In the genomic region with DNA sequence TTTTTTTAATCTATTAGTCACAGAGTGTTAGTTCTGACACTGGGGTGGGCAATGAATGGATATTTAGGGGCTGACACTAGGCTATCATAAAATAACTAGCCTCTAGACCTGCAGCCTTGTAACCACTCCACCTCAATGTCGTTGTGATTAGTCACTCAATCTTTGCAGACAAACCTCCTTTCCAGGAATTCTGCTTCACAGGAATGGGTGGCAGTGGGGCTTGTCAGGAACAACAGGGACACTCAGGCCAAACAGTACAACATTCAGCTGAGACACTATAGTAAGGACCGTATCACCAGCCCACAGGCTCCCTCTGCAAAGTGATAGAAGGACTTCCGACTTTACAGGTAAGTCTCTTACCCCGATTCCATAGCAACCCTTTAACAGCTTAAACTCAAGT, we compare ENCODE assay signal across 21 mouse cellular contexts. TPM values are rescaled to one million over a fixed set of nuclear protein-coding genes. Genes with fewer than 3 reads are reported as not detected.
DNase-seq lines count a peak whose midpoint lies in the region; ATAC-seq and TF ChIP-seq lines count a peak whose summit lies in the region.
"Had no signal": no experiment of that assay in that cellular context is flagged by ENCODE, and none has a peak within 500 bp of the region (broad histone marks: within the 10 kb centered on the region; RNA-seq: fewer than 3 reads in every experiment).

No protein-coding gene starts in this region.

- H3K36me3 ChIP-seq in liver, embryonic 14.5 days (replicated peaks; ENCODE audit: control insufficient read depth, insufficient read depth, low read depth) = peaks cover 2% of the 10 kb centered on the region; the same call in 1 of the 2 replicates
- no peaks in the 10 kb centered on the region for H3K36me3 ChIP-seq in small intestine, adult 2 months (ENCODE audit: control insufficient read depth, insufficient read depth, low read length)
- H3K36me3 ChIP-seq: embryonic facial prominence, embryonic 15.5 days had no signal

- no peaks in the 10 kb centered on the region for H3K27me3 ChIP-seq in liver, embryonic 14.5 days (ENCODE audit: control insufficient read depth, insufficient read depth, low read length)
- H3K27me3 ChIP-seq in small intestine, adult 2 months (ENCODE audit: control insufficient read depth, insufficient read depth, low read length) = no peaks in the 10 kb centered on the region
- H3K27me3 ChIP-seq: embryonic facial prominence, embryonic 15.5 days; hindbrain, embryonic 12.5 days had no signal

- no peak overlapping the region for H3K9ac ChIP-seq in liver, embryonic 14.5 days (replicated peaks)
- H3K9ac ChIP-seq: embryonic facial prominence, embryonic 15.5 days; hindbrain, embryonic 12.5 days had no signal

- H3K4me1 ChIP-seq in liver, embryonic 14.5 days (replicated peaks; ENCODE audit: control insufficient read depth in 2 of 2, insufficient read depth in 2 of 2, low read length in 1 of 2) = peaks cover 36 to 41% of the 10 kb centered on the region in 2 experiments
- H3K4me1 ChIP-seq in small intestine, adult 2 months (ENCODE audit: control insufficient read depth, insufficient read depth, insufficient read length, low read length) = peaks cover 12% of the 10 kb centered on the region

- intact Hi-C loops in gastrocnemius, adult 2 months (cut with DNase I) = no loop called here

- 24% methylated on average over 4 of the region's 4 CpGs for WGBS in liver, embryonic 14.5 days (ENCODE audit: insufficient replicate concordance)
- 76% methylated on average over 4 of the region's 4 CpGs for WGBS in small intestine, adult 2 months

- H3K27ac ChIP-seq in liver, embryonic 14.5 days = peak overlapping the region; percentile 53
- H3K27ac ChIP-seq in small intestine, adult 2 months (ENCODE audit: insufficient read depth, low read depth, low read length) = peak overlapping the region; percentile 60
- no peak overlapping the region for H3K27ac ChIP-seq in gastrocnemius, adult 2 months
- H3K27ac ChIP-seq: embryonic facial prominence, embryonic 15.5 days; forebrain, embryonic 10.5 days; heart, embryonic 10.5 days; hindbrain, embryonic 12.5 days had no signal

- no peak overlapping the region for H3K4me2 ChIP-seq in liver, embryonic 14.5 days (ENCODE audit: low read depth)
- H3K4me2 ChIP-seq: embryonic facial prominence, embryonic 15.5 days; hindbrain, embryonic 12.5 days had no signal

- ATAC-seq in liver, embryonic 14.5 days (ENCODE audit: insufficient read depth) = no peak
- ATAC-seq: forebrain, embryonic 14.5 days; hindbrain, embryonic 16.5 days had no signal

- no peak overlapping the region for H3K4me3 ChIP-seq in liver, embryonic 14.5 days (ENCODE audit: insufficient read depth in 1 of 2, low read depth in 2 of 2, low read length in 2 of 2)
- H3K4me3 ChIP-seq in small intestine, adult 2 months (ENCODE audit: low read depth, low read length) = no peak overlapping the region
- H3K4me3 ChIP-seq in gastrocnemius, adult 2 months = no peak overlapping the region
- H3K4me3 ChIP-seq: embryonic facial prominence, embryonic 15.5 days; erythroblast, embryonic 14.5 days; forebrain, embryonic 10.5 days; heart, embryonic 10.5 days; hindbrain, embryonic 12.5 days had no signal

- TF ChIP-seq CTCF in liver, embryonic 14.5 days (IDR thresholded peaks at IDR 0.05; ENCODE audit: low read depth) = no peak
- TF ChIP-seq CTCF in small intestine, adult 2 months (IDR thresholded peaks at IDR 0.05; ENCODE audit: extremely low read depth, insufficient read length, insufficient replicate concordance, low read depth, low read length) = no peak
- no peak for TF ChIP-seq CTCF in gastrocnemius, adult 2 months (IDR thresholded peaks at IDR 0.05)

- peak in 1 of 3 experiments; percentile 59 for DNase-seq in liver, embryonic 14.5 days (ENCODE audit: low read depth in 3 of 3, low spot score in 3 of 3)
- DNase-seq in liver = no peak
- DNase-seq in c-Kit-positive CD71-positive TER-119-negative erythroid progenitor cells, embryonic 14.5 days (ENCODE audit: low read depth) = peak; percentile 63
- no peak for DNase-seq in gastrocnemius, adult 2 months
- DNase-seq in retina, embryonic 14.5 days (ENCODE audit: low spot score) = no peak
- DNase-seq: adrenal gland, postnatal 14 days; cerebellum, adult 11 months; cerebellum, adult 8-10 months; cerebellum, postnatal 14 days; embryo, embryonic 11 days; heart, adult 18-20 months; heart, postnatal 10 days; heart, postnatal 4 days had no signal

- no peak for TF ChIP-seq EP300 in liver, embryonic 14.5 days (IDR thresholded peaks at IDR 0.05; ENCODE audit: low read depth)

- no peak for TF ChIP-seq POLR2A in small intestine, adult 2 months (IDR thresholded peaks at IDR 0.05; ENCODE audit: low read depth, low read length)

- no peaks in the 10 kb centered on the region for H3K9me3 ChIP-seq in liver, embryonic 14.5 days (ENCODE audit: control insufficient read depth, low read length)
- H3K9me3 ChIP-seq: embryonic facial prominence, embryonic 15.5 days; forebrain, embryonic 10.5 days; heart, embryonic 10.5 days; hindbrain, embryonic 12.5 days had no signal

RNA-seq across cellular contexts. Expression of a gene that starts 2.3 kb away (rescaled TPM):
- 19.8 and 20.1 TPM in 2 replicates for polyA plus RNA-seq in liver, embryonic 14.5 days (2012; rRNA removed)
- 15.8 and 20.5 TPM in 2 replicates for polyA plus RNA-seq in liver, embryonic 14.5 days (2014; fragmentation: Nextera tagmentation; extraction: Ambion mirVana)
- polyA plus RNA-seq in small intestine, adult 2 months (2012; rRNA removed) = 35.1 and 69.9 TPM in 2 replicates
- total RNA-seq in gastrocnemius, adult 2 months (2021) = 10 to 100 TPM; 37.9 to 40.1 TPM
